Mouse (Mus musculus) G1E-ER4 (cell line): ENCODE data around the gene Gm20388. TPM values are rescaled to one million over a fixed set of nuclear protein-coding genes. Genes with fewer than 3 reads are reported as not detected.

ENCODE experiments used
- GATA1 ChIP-seq: IDR thresholded peaks from one replicate; pipeline ENCODE4 v1.8.0; 2012; ENCODE audit warnings: low read length, inconsistent platforms
- polyA plus RNA-seq: library from polyadenylated mRNA; stranded (reverse); fragments of >175 nt; gene quantifications from 2 replicates; pipeline ENCODE4 v1.2.3, GENCODE M21; 2012

The Gm20388 gene
- polyA plus RNA-seq, 1 experiment = not detected

DNA sequence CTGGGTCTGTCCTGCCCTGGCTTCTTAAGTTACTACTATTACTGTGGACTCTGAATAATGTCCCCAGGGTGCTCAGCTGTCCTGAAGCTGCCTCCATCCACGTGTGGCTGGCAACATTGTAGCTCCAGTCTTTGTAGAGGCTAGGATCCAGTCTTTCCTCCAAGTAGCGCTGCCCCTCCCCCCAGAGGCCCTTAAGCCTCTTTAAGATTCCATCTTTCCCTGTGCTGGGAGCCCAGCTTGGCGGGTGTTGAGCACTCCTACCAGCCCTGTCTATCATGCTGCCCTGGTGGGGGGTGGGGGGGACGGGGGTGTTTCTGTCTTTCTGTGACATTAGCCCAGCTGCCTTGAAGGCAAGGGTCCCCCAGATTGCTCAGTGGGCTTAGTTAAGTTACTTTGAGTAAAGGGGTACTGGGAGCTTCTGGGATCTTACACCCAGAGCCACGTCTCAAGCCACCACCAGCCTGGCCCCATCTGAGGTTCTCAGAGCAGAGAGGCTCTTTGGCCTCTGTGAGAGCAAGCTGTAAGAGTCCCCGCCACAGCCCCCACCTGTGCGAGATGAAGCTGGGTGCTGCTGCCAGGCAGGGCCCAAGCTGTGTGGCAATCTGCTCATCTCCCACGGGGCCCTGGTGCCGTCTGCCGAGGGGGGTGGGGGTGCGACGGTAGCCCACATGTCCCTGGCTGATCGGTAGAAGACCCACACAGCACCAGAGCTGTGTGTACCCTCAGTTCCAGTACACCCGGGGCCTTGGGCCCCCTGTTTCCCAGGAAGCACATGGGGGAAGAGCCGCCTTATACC is 646.7 kb downstream of the Gm20388 start:
- TF ChIP-seq GATA1 = no peak

GRCm38 (mm10) chr8:120558162-120558561 is 647.5 kb downstream of the Gm20388 start:
- no peak for TF ChIP-seq GATA1

DNA sequence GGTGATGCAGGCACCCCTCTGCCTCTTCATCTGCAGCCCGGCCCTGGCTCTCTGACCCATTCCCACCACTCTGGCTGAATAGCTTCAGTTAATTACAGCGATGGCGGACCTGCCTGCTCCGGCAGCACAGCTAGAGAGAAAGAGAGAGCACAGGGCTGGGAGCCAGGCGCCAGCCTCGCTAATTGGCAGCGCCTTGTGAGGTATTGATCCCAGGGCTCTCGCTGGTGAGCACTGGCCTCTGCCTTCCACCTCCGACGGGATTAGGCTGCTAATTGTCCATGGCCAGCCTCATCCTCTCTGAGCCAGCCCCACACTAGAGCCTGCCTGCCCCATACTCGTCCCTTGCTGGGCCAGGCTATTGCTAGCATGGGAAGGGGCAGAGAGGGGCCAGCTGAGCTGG is 649.0 kb downstream of the Gm20388 start:
- TF ChIP-seq GATA1 = no peak

- no peak for TF ChIP-seq GATA1
Measured at GRCm38 (mm10) chr8:120560535-120560934, 649.9 kb downstream of the Gm20388 start.

GRCm38 (mm10) chr8:120561539-120562435 is 651.1 kb downstream of the Gm20388 start:
- TF ChIP-seq GATA1 = no peak

DNA sequence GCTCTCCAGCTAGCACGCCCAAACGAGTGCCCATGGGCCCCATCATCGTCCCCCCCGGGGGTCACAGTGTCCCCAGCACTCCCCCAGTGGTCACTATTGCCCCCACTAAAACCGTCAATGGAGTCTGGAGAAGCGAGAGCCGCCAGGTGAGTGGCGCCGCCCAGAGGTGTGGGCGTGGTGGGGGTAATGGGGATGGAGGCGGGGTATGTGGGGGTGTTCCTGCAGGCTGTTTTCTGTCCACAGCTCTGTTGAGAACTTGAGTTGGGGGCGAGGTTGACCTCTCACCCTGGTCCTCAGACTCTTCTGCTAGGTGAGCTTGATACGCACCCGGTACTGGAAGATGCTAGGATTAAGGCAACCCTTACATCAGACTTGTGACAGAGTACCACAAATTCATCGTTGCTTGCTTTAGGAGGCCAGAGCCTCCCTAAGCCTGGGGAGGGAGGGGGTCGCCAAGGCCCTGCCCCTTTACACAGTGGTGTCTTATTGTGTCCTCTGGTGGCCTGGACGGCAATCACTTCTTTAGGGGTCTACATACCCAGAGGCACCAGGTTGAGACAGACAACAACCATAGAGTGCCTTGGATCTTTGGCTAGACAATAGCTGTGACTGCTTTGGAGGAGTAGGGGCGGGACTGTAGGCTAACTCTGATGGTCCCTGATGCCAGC is 652.2 kb downstream of the Gm20388 start:
- TF ChIP-seq GATA1 = no peak

GRCm38 (mm10) chr8:120563348-120563724 is 652.7 kb downstream of the Gm20388 start:
- TF ChIP-seq GATA1 = no peak

DNA sequence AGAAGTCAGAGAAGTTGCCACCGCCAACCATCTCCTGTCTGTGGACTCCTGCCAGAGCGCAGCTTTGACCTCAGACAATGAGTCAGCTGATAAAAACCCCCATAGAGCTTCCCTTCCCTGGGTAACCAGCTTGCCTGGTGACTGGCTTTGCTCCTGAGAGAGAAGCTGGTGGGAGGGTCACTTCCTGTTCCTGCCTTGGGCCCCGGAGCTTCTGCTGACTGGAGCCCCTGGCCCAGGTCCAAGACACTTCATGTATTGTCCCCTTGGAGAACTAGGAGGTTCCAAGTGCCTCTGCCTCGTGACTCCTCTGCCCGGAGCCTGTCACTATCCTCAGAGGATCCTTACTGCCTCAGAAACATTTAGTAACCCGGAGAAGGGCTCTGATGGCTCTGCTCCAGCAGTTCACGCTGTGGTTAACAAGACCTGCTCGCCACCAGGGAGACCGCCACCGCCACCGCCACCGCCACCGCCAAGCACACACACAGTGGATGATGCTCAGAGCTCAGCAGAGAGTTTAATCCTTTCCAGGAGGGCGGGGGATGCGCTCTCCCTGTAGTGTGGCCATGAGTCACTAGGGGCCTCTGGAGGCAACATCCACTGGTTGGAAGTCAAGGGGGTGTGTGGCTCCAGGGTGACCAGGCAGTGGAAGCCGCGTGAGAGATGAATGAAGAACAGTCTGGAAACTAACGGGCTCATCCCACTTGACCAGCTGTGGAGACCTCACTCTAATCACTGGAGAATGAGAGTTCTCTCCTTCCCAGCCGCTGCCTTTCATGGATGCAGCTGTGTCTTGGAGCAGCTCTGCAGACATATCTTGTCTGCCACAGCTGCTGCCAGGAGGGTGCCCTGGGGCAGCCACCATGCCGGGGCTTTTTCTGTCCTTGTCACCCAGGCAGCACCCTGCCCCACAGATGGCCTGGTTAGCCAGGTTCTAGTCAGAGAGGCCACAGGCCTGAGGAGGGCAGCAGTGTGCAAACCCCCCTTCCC is 653.5 kb downstream of the Gm20388 start:
- no peak for TF ChIP-seq GATA1

GRCm38 (mm10) chr8:120565151-120565711 is 654.6 kb downstream of the Gm20388 start:
- TF ChIP-seq GATA1 = no peak

GRCm38 (mm10) chr8:120566681-120567080 is 656.0 kb downstream of the Gm20388 start:
- no peak for TF ChIP-seq GATA1

- TF ChIP-seq GATA1 = no peak
Measured at GRCm38 (mm10) chr8:120567731-120568130, 657.1 kb downstream of the Gm20388 start.

GRCm38 (mm10) chr8:120568164-120568798 is 657.6 kb downstream of the Gm20388 start:
- no peak for TF ChIP-seq GATA1

DNA sequence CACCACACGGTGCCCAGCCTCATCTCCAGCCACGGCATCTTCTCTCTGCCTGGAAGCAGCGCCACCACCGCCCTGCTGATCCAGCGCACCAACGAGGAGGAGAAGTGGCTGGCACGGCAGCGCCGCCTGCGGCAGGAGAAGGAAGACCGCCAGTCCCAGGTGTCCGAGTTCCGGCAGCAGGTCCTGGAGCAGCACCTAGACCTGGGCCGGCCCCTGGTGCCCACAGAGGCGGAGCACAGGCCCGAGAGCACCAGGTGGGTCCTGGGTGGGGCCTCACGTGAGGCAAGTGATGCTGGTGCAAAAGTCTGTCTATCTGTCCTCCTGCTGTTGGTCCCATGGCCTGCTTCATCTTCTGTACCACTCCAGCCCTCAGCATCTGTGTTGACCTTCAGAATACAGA is 658.5 kb downstream of the Gm20388 start:
- TF ChIP-seq GATA1 = no peak

- TF ChIP-seq GATA1 = no peak
Measured at GRCm38 (mm10) chr8:120569939-120570715, 659.5 kb downstream of the Gm20388 start.
